Mouse (Mus musculus): ENCODE data around the gene Maml2.

DNA sequence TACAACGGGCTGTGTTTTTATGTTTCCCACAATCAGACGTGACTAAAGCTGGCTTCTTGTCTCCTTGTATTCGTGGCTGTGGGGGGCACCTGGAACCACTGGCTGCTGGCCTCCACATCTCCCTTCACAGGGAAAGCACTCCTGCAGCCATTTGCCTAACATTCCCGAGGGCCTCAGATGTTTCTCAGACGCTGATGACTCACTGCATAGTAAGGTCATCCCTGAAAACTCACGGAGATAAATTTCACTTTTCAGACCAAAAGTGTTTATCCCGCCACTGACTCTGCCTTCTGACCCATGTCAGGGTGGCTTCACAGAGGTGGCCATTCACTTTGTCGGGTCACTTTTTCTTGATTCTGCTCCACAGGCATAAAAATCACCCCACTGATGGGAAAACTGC is 246.4 kb downstream of the Maml2 start:
- TF ChIP-seq CTCF (IDR thresholded peaks at IDR 0.05; ENCODE audit: low read depth) (no peak), EP300 (optimal IDR thresholded peaks at IDR 0.05) (no peak)

Data from stomach, postnatal 0 days (tissue).